Mouse (Mus musculus): ENCODE data around the gene Vmn1r193. TPM values are rescaled to one million over a fixed set of nuclear protein-coding genes. Genes with fewer than 3 reads are reported as not detected.
"Not testable (repeated sequence)": the region's sequence is repeated elsewhere in the genome, so short reads cannot be mapped to it uniquely, and the experiment has no call there.

Gene Vmn1r193
- polyA plus RNA-seq (2012; rRNA removed) = not detected in 2 replicates
- not detected in 2 replicates for polyA plus RNA-seq (2014; fragmentation: Nextera tagmentation; extraction: Ambion mirVana)

DNA sequence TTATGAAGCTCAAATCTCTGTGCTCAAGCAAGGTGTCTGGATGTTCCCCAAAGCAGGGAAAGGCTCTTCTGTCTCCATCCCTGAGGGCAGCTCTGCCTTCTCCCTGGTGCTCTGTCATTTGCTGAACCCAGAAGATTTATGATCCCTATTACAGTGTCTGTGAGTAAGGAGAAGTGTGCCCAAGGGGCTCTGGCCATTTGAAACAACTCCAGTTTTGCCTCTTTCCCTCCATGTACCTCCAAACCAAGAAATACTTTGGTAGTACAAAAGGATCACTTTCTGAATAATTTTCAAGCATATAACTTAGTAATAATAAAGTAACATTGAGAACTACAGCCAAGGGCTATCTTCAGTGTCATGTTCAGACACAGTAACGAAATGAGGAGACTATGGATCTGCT lies at the start of gene Vmn1r193:
TSS of gene Vmn1r193 (minus strand) at position 101 of the 400 bp plus-strand sequence.
- H3K4me1 ChIP-seq (replicated peaks; ENCODE audit: control insufficient read depth in 2 of 2, insufficient read depth in 2 of 2, low read length in 1 of 2); H3K9ac ChIP-seq (replicated peaks); H3K27ac ChIP-seq; H3K4me2 ChIP-seq (ENCODE audit: low read depth); H3K27me3 ChIP-seq (ENCODE audit: control insufficient read depth, insufficient read depth, low read length); H3K4me3 ChIP-seq (ENCODE audit: insufficient read depth in 1 of 2, low read depth in 2 of 2, low read length in 2 of 2); DNase-seq (ENCODE audit: low read depth in 3 of 3, low spot score in 3 of 3); ATAC-seq (ENCODE audit: insufficient read depth); H3K9me3 ChIP-seq (ENCODE audit: control insufficient read depth, low read length); H3K36me3 ChIP-seq (replicated peaks; ENCODE audit: control insufficient read depth, insufficient read depth, low read depth): not testable (repeated sequence)
- 29% methylated on average over 1 of the region's 1 CpGs for WGBS (ENCODE audit: insufficient replicate concordance)

GRCm38 (mm10) chr13:22271721-22272120 lies 48.8 kb upstream of the Vmn1r193 start:
- Histone ChIP-seq H3K4me2 (ENCODE audit: low read depth) (no peak overlapping the region), H3K9me3 (ENCODE audit: control insufficient read depth, low read length) (no peaks in the 10 kb centered on the region), H3K4me1 (replicated peaks; ENCODE audit: control insufficient read depth in 2 of 2, insufficient read depth in 2 of 2, low read length in 1 of 2) (no peaks in the 10 kb centered on the region), H3K36me3 (replicated peaks; ENCODE audit: control insufficient read depth, insufficient read depth, low read depth) (no peaks in the 10 kb centered on the region), H3K27ac (no peak overlapping the region), H3K27me3 (ENCODE audit: control insufficient read depth, insufficient read depth, low read length) (no peaks in the 10 kb centered on the region), H3K4me3 (ENCODE audit: insufficient read depth in 1 of 2, low read depth in 2 of 2, low read length in 2 of 2) (no peak overlapping the region), H3K9ac (replicated peaks) (no peak overlapping the region)
- no peak for ATAC-seq (ENCODE audit: insufficient read depth)
- WGBS (ENCODE audit: insufficient replicate concordance) = 27% methylated on average over 2 of the region's 2 CpGs
- no peak for TF ChIP-seq EP300 (IDR thresholded peaks at IDR 0.05; ENCODE audit: low read depth)
- no peak for TF ChIP-seq CTCF (IDR thresholded peaks at IDR 0.05; ENCODE audit: low read depth)
- DNase-seq (ENCODE audit: low read depth in 3 of 3, low spot score in 3 of 3) = no peak

- H3K36me3 ChIP-seq (replicated peaks; ENCODE audit: control insufficient read depth, insufficient read depth, low read depth); H3K9ac ChIP-seq (replicated peaks); H3K4me3 ChIP-seq (ENCODE audit: insufficient read depth in 1 of 2, low read depth in 2 of 2, low read length in 2 of 2); H3K27ac ChIP-seq; ATAC-seq (ENCODE audit: insufficient read depth); H3K4me1 ChIP-seq (replicated peaks; ENCODE audit: control insufficient read depth in 2 of 2, insufficient read depth in 2 of 2, low read length in 1 of 2); H3K4me2 ChIP-seq (ENCODE audit: low read depth); DNase-seq (ENCODE audit: low read depth in 3 of 3, low spot score in 3 of 3); H3K27me3 ChIP-seq (ENCODE audit: control insufficient read depth, insufficient read depth, low read length); H3K9me3 ChIP-seq (ENCODE audit: control insufficient read depth, low read length): not testable (repeated sequence)
- WGBS (ENCODE audit: insufficient replicate concordance) = 71% methylated on average over 1 of the region's 1 CpGs
Observed at GRCm38 (mm10) chr13:22270222-22270621, 47.3 kb upstream of the Vmn1r193 start, which contains the start of gene Vmn1r195. Gene Vmn1r195, plus strand, starts transcription at chr13:22270522.

DNA sequence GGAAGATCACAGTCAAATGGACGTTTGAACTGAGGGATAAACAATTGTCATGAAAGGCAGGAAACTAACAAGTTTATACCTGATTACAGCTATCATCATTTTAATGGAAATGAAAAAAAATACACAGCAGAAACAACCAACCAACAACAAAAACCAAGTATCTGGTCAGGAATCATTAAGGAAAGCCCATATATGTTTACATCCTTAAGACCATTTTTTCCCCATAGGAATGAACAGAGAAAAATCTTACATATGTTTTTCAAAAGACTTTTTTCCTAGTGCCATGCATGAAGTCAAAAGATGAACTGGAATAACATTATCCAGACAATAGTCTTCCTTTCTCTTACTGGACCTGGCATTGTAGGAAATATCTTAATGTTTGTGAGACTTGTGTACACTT lies 21.0 kb upstream of the Vmn1r193 start, which contains the start of gene Vmn1r194:
TSS of gene Vmn1r194 (plus strand) at position 301 of the 400 bp plus-strand sequence.
- ATAC-seq (ENCODE audit: insufficient read depth) = no peak

GRCm38 (mm10) chr13:22192756-22193155 lies 30.2 kb downstream of the Vmn1r193 start:
- H3K27ac ChIP-seq; H3K27me3 ChIP-seq (ENCODE audit: control insufficient read depth, insufficient read depth, low read length); H3K9me3 ChIP-seq (ENCODE audit: control insufficient read depth, low read length); H3K36me3 ChIP-seq (replicated peaks; ENCODE audit: control insufficient read depth, insufficient read depth, low read depth); H3K4me2 ChIP-seq (ENCODE audit: low read depth); DNase-seq (ENCODE audit: low read depth in 3 of 3, low spot score in 3 of 3); ATAC-seq (ENCODE audit: insufficient read depth); H3K4me3 ChIP-seq (ENCODE audit: insufficient read depth in 1 of 2, low read depth in 2 of 2, low read length in 2 of 2); H3K9ac ChIP-seq (replicated peaks); H3K4me1 ChIP-seq (replicated peaks; ENCODE audit: control insufficient read depth in 2 of 2, insufficient read depth in 2 of 2, low read length in 1 of 2): not testable (repeated sequence)
- 48% methylated on average over 3 of the region's 3 CpGs for WGBS (ENCODE audit: insufficient replicate concordance)

More for the DNA sequence above, 21.0 kb upstream of the Vmn1r193 start, which contains the start of gene Vmn1r194:
- no peaks in the 10 kb centered on the region for H3K27me3 ChIP-seq (ENCODE audit: control insufficient read depth, insufficient read depth, low read length)
- H3K27ac ChIP-seq = no peak within 1 kb of the TSS
- 12% methylated on average over 1 of the region's 1 CpGs for WGBS (ENCODE audit: insufficient replicate concordance)
- no peak for DNase-seq (ENCODE audit: low read depth in 3 of 3, low spot score in 3 of 3)
- H3K36me3 ChIP-seq (replicated peaks; ENCODE audit: control insufficient read depth, insufficient read depth, low read depth) = no peaks in the 10 kb centered on the region
- H3K4me1 ChIP-seq (replicated peaks; ENCODE audit: control insufficient read depth in 2 of 2, insufficient read depth in 2 of 2, low read length in 1 of 2) = no peaks in the 10 kb centered on the region
- H3K9ac ChIP-seq (replicated peaks) = no peak within 1 kb of the TSS
- H3K4me2 ChIP-seq (ENCODE audit: low read depth) = no peak within 1 kb of the TSS
- H3K4me3 ChIP-seq (ENCODE audit: insufficient read depth in 1 of 2, low read depth in 2 of 2, low read length in 2 of 2) = no peak within 1 kb of the TSS
- H3K9me3 ChIP-seq (ENCODE audit: control insufficient read depth, low read length) = no peaks in the 10 kb centered on the region
- no peak for TF ChIP-seq CTCF (IDR thresholded peaks at IDR 0.05; ENCODE audit: low read depth)
- no peak for TF ChIP-seq EP300 (IDR thresholded peaks at IDR 0.05; ENCODE audit: low read depth)
